Mouse (Mus musculus): ENCODE data around the gene Pias3.

- TF ChIP-seq CTCF (IDR thresholded peaks at IDR 0.05; ENCODE audit: low read depth) (no peak), EP300 (IDR thresholded peaks at IDR 0.05; ENCODE audit: low read depth) (no peak)
Observed at GRCm38 (mm10) chr3:96679159-96679674, 17.0 kb upstream of the Pias3 start.

Measured in liver, embryonic 14.5 days (tissue).